Mouse (Mus musculus): Measurements from ENCODE around the gene Tex44. TPM values are rescaled to one million over a fixed set of nuclear protein-coding genes. Genes with fewer than 3 reads are reported as not detected.

Tex44 gene
- polyA plus RNA-seq, 1 experiment = not detected

- no peak for TF ChIP-seq POLR2A (IDR thresholded peaks at IDR 0.05; ENCODE audit: borderline replicate concordance, low read depth, low read length)
- TF ChIP-seq CTCF (IDR thresholded peaks at IDR 0.05; ENCODE audit: low read depth, low read length) = no peak
- Histone ChIP-seq H3K4me3 (ENCODE audit: insufficient read depth, low read length) (no peak overlapping the region), H3K27ac (ENCODE audit: insufficient read depth, low read depth, low read length) (no peak overlapping the region), H3K4me1 (ENCODE audit: control insufficient read depth, insufficient read depth, low read length) (peaks cover 45% of the 10 kb centered on the region)
These were observed 27.9 kb upstream of the Tex44 start for GRCm38 (mm10) chr1:86398222-86398621.

GRCm38 (mm10) chr1:86399322-86399721 lies 26.8 kb upstream of the Tex44 start:
- Histone ChIP-seq H3K4me1 (ENCODE audit: control insufficient read depth, insufficient read depth, low read length) (peaks cover 37% of the 10 kb centered on the region), H3K4me3 (ENCODE audit: insufficient read depth, low read length) (no peak overlapping the region), H3K27ac (ENCODE audit: insufficient read depth, low read depth, low read length) (peak overlapping the region; percentile 45)
- TF ChIP-seq CTCF (IDR thresholded peaks at IDR 0.05; ENCODE audit: low read depth, low read length) (no peak), POLR2A (IDR thresholded peaks at IDR 0.05; ENCODE audit: borderline replicate concordance, low read depth, low read length) (no peak)

GRCm38 (mm10) chr1:86400096-86400754 lies 25.9 kb upstream of the Tex44 start:
- peaks cover 29% of the 10 kb centered on the region for H3K4me1 ChIP-seq (ENCODE audit: control insufficient read depth, insufficient read depth, low read length)
- peak overlapping the region; percentile 16; the same call in 1 of the 2 replicates for H3K27ac ChIP-seq (ENCODE audit: insufficient read depth, low read depth, low read length)
- TF ChIP-seq CTCF (IDR thresholded peaks at IDR 0.05; ENCODE audit: low read depth, low read length) (no peak), POLR2A (IDR thresholded peaks at IDR 0.05; ENCODE audit: borderline replicate concordance, low read depth, low read length) (no peak)
- H3K4me3 ChIP-seq (ENCODE audit: insufficient read depth, low read length) = no peak overlapping the region

- Histone ChIP-seq H3K4me1 (ENCODE audit: control insufficient read depth, insufficient read depth, low read length) (peaks cover 38% of the 10 kb centered on the region), H3K4me3 (ENCODE audit: insufficient read depth, low read length) (no peak overlapping the region), H3K27ac (ENCODE audit: insufficient read depth, low read depth, low read length) (no peak overlapping the region)
- peak; percentile 56 for TF ChIP-seq CTCF (IDR thresholded peaks at IDR 0.05; ENCODE audit: low read depth, low read length)
- no peak for TF ChIP-seq POLR2A (IDR thresholded peaks at IDR 0.05; ENCODE audit: borderline replicate concordance, low read depth, low read length)
These were observed 21.3 kb upstream of the Tex44 start for GRCm38 (mm10) chr1:86404834-86405233.

GRCm38 (mm10) chr1:86406313-86406712 lies 19.8 kb upstream of the Tex44 start:
- Histone ChIP-seq H3K27ac (ENCODE audit: insufficient read depth, low read depth, low read length) (peak overlapping the region; percentile 90), H3K4me3 (ENCODE audit: insufficient read depth, low read length) (no peak overlapping the region), H3K4me1 (ENCODE audit: control insufficient read depth, insufficient read depth, low read length) (peaks cover 31% of the 10 kb centered on the region)
- no peak for TF ChIP-seq CTCF (IDR thresholded peaks at IDR 0.05; ENCODE audit: low read depth, low read length)
- TF ChIP-seq POLR2A (IDR thresholded peaks at IDR 0.05; ENCODE audit: borderline replicate concordance, low read depth, low read length) = no peak

GRCm38 (mm10) chr1:86406914-86407313 lies 19.2 kb upstream of the Tex44 start:
- peaks cover 34% of the 10 kb centered on the region for H3K4me1 ChIP-seq (ENCODE audit: control insufficient read depth, insufficient read depth, low read length)
- H3K4me3 ChIP-seq (ENCODE audit: insufficient read depth, low read length) = no peak overlapping the region
- TF ChIP-seq POLR2A (IDR thresholded peaks at IDR 0.05; ENCODE audit: borderline replicate concordance, low read depth, low read length) = no peak
- no peak for TF ChIP-seq CTCF (IDR thresholded peaks at IDR 0.05; ENCODE audit: low read depth, low read length)
- H3K27ac ChIP-seq (ENCODE audit: insufficient read depth, low read depth, low read length) = peak overlapping the region; percentile 90

GRCm38 (mm10) chr1:86408515-86408914 lies 17.6 kb upstream of the Tex44 start:
- Histone ChIP-seq H3K4me1 (ENCODE audit: control insufficient read depth, insufficient read depth, low read length) (peaks cover 34% of the 10 kb centered on the region), H3K4me3 (ENCODE audit: insufficient read depth, low read length) (no peak overlapping the region), H3K27ac (ENCODE audit: insufficient read depth, low read depth, low read length) (no peak overlapping the region)
- TF ChIP-seq POLR2A (IDR thresholded peaks at IDR 0.05; ENCODE audit: borderline replicate concordance, low read depth, low read length) = no peak
- TF ChIP-seq CTCF (IDR thresholded peaks at IDR 0.05; ENCODE audit: low read depth, low read length) = no peak

GRCm38 (mm10) chr1:86409476-86409875 lies 16.7 kb upstream of the Tex44 start:
- no peak overlapping the region for H3K27ac ChIP-seq (ENCODE audit: insufficient read depth, low read depth, low read length)
- H3K4me3 ChIP-seq (ENCODE audit: insufficient read depth, low read length) = no peak overlapping the region
- H3K4me1 ChIP-seq (ENCODE audit: control insufficient read depth, insufficient read depth, low read length) = peaks cover 34% of the 10 kb centered on the region
- TF ChIP-seq CTCF (IDR thresholded peaks at IDR 0.05; ENCODE audit: low read depth, low read length) (no peak), POLR2A (IDR thresholded peaks at IDR 0.05; ENCODE audit: borderline replicate concordance, low read depth, low read length) (no peak)

- TF ChIP-seq CTCF (IDR thresholded peaks at IDR 0.05; ENCODE audit: low read depth, low read length) = no peak
- TF ChIP-seq POLR2A (IDR thresholded peaks at IDR 0.05; ENCODE audit: borderline replicate concordance, low read depth, low read length) = no peak
- peaks cover 17% of the 10 kb centered on the region for H3K4me1 ChIP-seq (ENCODE audit: control insufficient read depth, insufficient read depth, low read length)
- H3K4me3 ChIP-seq (ENCODE audit: insufficient read depth, low read length) = no peak overlapping the region
- no peak overlapping the region for H3K27ac ChIP-seq (ENCODE audit: insufficient read depth, low read depth, low read length)
These were observed 11.4 kb upstream of the Tex44 start for GRCm38 (mm10) chr1:86414715-86415114.

GRCm38 (mm10) chr1:86415144-86415543 lies 11.0 kb upstream of the Tex44 start:
- Histone ChIP-seq H3K27ac (ENCODE audit: insufficient read depth, low read depth, low read length) (no peak overlapping the region), H3K4me3 (ENCODE audit: insufficient read depth, low read length) (no peak overlapping the region), H3K4me1 (ENCODE audit: control insufficient read depth, insufficient read depth, low read length) (peaks cover 17% of the 10 kb centered on the region)
- TF ChIP-seq CTCF (IDR thresholded peaks at IDR 0.05; ENCODE audit: low read depth, low read length) = no peak
